Mouse (Mus musculus) cerebral cortex, adult 2 months (tissue): Measurements from ENCODE around the gene Aloxe3.

Source experiments
- WGBS: fragments of 180-500 bp; shearing (Covaris S2); methylation state at CpG from one replicate; pipeline ENCODE4 v1.1.7; 2018; 5-methylcytosine and 5-hydroxymethylcytosine counted together

The Aloxe3 gene

GRCm38 (mm10) chr11:69174722-69175121 is 49.0 kb downstream of the Aloxe3 start:
- WGBS, result 61% methylated on average over 7 of the region's 7 CpGs

GRCm38 (mm10) chr11:69178525-69178924 is 52.8 kb downstream of the Aloxe3 start:
- 46% methylated on average over 3 of the region's 3 CpGs for WGBS

- WGBS, result 65% methylated on average over 3 of the region's 3 CpGs
Measured at GRCm38 (mm10) chr11:69179512-69179911, 53.8 kb downstream of the Aloxe3 start.

- 94% methylated on average over 4 of the region's 4 CpGs for WGBS
Measured at GRCm38 (mm10) chr11:69180120-69180519, 54.4 kb downstream of the Aloxe3 start.

GRCm38 (mm10) chr11:69185031-69185430 is 59.3 kb downstream of the Aloxe3 start:
- 94% methylated on average over 5 of the region's 5 CpGs for WGBS

GRCm38 (mm10) chr11:69185936-69186335 is 60.2 kb downstream of the Aloxe3 start:
- WGBS, result 85% methylated on average over 6 of the region's 6 CpGs

GRCm38 (mm10) chr11:69192840-69193239 is 67.1 kb downstream of the Aloxe3 start:
- 2% methylated on average over 1 of the region's 1 CpGs for WGBS

- 8% methylated on average over 5 of the region's 5 CpGs for WGBS
Measured at GRCm38 (mm10) chr11:69196766-69197165, 71.1 kb downstream of the Aloxe3 start.

GRCm38 (mm10) chr11:69197194-69197593 is 71.5 kb downstream of the Aloxe3 start:
- under 1% methylated on average over 14 of the region's 14 CpGs for WGBS

- WGBS, result 30% methylated on average over 6 of the region's 6 CpGs
Measured at GRCm38 (mm10) chr11:69197743-69198142, 72.0 kb downstream of the Aloxe3 start, which contains the start of gene Alox8. Gene Alox8 (minus strand): TSS chr11:69197843.
